Mouse (Mus musculus) neutrophil, adult 83 days (primary cell): ENCODE data around the gene Vmn1r18. TPM values are rescaled to one million over a fixed set of nuclear protein-coding genes. Genes with fewer than 3 reads are reported as not detected.

Experiments
- total RNA-seq, 2 experiments: library from RNA; stranded (reverse); gene quantifications; one replicate each; pipeline ENCODE4 v1.2.4; 2023

Gene Vmn1r18
- total RNA-seq, result not detected

DNA sequence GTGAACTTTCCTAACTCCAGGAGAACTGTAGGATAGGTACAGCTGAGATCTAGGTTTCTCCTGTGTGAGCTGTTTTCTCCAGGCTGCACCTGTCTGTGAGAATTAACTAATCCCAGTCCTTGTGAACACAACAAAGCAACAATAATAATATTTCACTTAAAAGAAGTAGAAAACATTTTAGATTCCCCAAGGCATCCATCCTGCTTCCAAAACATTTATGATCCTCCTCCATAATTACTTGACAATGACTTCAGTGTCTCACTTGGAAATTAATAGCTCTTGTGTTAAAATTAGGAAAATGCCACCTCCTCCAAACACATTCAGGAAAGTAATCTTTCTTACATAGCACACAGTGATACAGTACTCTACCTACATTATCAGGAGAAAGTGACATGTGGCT, at the start of gene Vmn1r18:
Vmn1r18 (minus strand) TSS at position 101 of the 400 bp plus-strand sequence.

DNA sequence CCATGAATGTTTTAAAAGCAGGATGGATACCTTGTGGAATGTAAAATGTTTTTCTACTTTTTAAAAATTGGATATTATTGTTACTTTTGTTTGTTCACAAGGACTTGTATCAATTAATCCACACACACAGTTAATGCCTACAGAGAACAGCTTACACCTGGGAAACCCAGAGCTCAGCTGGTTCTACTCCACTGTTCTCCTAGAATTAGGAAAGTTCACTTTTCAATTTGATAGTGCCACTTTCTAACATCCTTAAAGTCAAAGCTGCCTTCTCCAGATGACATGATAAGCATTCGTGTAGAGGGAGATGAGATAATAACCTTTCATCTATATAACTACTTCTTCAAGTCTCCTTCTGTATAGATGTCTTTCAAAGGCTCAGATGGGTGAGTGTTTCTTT, 33.0 kb upstream of the Vmn1r18 start, which contains the start of gene Vmn1r20:
Vmn1r20 (plus strand) TSS at position 301 of the 400 bp plus-strand sequence.

DNA sequence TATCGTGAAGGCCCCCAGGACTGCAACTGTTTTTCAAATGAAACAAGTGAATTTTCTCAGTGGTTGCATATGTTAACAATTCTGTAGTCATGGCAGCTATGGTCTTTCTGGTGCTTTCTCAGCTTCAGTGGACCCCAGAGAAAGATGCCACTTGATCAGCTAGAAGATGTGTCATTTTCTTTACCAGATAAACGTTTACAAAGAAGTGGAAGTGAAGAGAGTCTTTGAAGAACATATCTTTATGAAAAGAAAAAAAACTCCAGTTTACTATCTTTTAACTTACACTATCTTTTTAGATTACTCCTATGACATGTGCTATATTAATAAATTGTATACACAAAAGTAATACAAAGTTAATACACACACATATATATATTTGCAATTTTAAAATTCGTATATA, 7.9 kb upstream of the Vmn1r18 start, which contains the start of gene Vmn1r19:
Vmn1r19 (plus strand) TSS at position 301 of the 400 bp plus-strand sequence.

DNA sequence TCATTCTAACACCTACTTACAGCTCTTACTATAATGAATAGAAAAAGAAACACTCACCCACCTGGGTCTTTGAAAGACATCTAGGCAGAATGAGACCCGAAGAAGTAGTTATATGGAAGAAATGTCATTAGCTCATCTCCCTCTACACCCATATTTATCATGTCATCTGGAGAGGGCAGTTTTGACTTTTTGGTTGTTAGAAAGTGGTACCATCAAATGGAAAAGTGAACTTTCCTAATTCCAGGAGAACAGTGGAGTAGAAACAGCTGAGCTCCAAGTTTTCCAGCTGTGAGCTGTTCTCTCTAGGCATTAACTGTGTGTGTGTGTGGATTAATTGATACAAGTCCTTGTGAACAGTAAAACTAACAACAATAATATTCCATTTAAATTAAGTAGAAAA, 32.0 kb downstream of the Vmn1r18 start, which contains the start of gene Vmn1r17:
Vmn1r17 (minus strand) TSS at position 101 of the 400 bp plus-strand sequence.

DNA sequence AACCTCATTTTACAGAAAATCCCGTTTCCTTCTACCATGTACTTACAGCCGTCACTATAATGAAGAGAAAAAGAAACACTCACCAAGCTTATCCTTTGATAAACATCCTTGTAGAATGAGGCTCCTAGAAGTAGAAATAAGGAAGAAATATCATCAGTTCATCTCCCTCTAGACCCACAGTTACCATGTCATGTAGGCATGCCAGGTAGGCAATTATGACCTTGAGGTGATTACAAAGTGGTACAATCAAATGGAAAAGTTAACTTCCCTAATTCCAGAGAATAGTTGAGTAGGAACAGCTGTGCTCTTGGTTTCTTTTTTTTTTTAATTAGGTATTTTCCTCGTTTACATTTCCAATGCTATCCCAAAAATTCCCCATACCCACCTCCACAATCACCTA, 66.2 kb downstream of the Vmn1r18 start, which contains the start of gene Vmn1r16:
Vmn1r16 (minus strand) TSS at position 101 of the 400 bp plus-strand sequence.

Other genes with a start within 250 kb of the Vmn1r18 start
- under 1 TPM; 0.09 TPM for gene Vmn1r12, start 238.9 kb downstream of the Vmn1r18 start, total RNA-seq
- gene Vmn1r13, start 192.5 kb downstream of the Vmn1r18 start, total RNA-seq, result not detected
- not detected for gene Vmn1r14, start 164.1 kb downstream of the Vmn1r18 start, total RNA-seq
- gene Vmn1r15, start 137.8 kb downstream of the Vmn1r18 start, total RNA-seq, result not detected
- not detected for gene Vmn1r16, start 66.3 kb downstream of the Vmn1r18 start, total RNA-seq
- gene Vmn1r17, start 32.1 kb downstream of the Vmn1r18 start, total RNA-seq, result not detected
- gene Vmn1r19, start 8.0 kb upstream of the Vmn1r18 start, total RNA-seq, result not detected
- not detected for gene Vmn1r20, start 33.1 kb upstream of the Vmn1r18 start, total RNA-seq
- 1 to 10 TPM; 6.6 to 7.2 TPM for gene Ppm1k, start 139.7 kb upstream of the Vmn1r18 start, total RNA-seq
- 10 to 100 TPM; 12.6 to 13.7 TPM for gene Herc6, start 185.2 kb upstream of the Vmn1r18 start, total RNA-seq